Mouse (Mus musculus) cerebellum, adult 2 months (tissue): Measurements from ENCODE around the gene Tulp2.

Experiments
- CTCF ChIP-seq: fragments of 200-500 bp; IDR thresholded peaks from 2 replicates; pipeline ENCODE4 v1.5.1; 2011; ENCODE audit warnings: low read depth, mild to moderate bottlenecking, control low read depth, low read length, moderate library complexity, borderline replicate concordance; ENCODE audit not compliant: insufficient read depth
- POLR2A ChIP-seq: fragments of 200-500 bp; IDR thresholded peaks from 2 replicates; pipeline ENCODE4 v1.6.1; 2011; ENCODE audit warnings: low read length, control low read depth, borderline replicate concordance; ENCODE audit not compliant: insufficient read depth

DNA sequence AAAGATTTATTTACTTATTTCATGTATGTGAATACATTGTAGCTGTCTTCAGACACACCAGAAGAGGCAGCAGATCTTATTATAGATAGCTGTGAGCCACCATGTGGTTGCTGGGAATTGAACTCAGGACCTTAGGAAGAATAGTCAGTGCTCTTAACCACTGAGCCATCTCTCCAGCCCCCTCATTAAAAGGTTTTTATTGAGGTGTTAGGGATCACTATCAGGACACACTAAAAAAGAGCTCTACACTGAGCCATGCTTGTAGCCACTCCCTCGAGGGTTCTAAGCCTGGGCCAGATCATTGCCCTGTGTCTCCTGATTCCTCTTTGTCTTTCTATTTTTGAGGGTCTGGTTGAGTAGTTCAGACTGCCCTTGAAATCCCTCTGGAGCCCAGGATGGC lies 5.2 kb upstream of the Tulp2 start:
- TF ChIP-seq POLR2A: no peak
- TF ChIP-seq CTCF: no peak
